Mouse (Mus musculus): ENCODE measurements around the gene Reg1.
"Not testable (repeated sequence)": the region's sequence is repeated elsewhere in the genome, so short reads cannot be mapped to it uniquely, and the experiment has no call there.

Reg1 gene

GRCm38 (mm10) chr6:78422411-78422810 is at the start of gene Reg1:
Gene Reg1 (plus strand): TSS chr6:78422711.
- DNase-seq (ENCODE audit: low read depth, low spot score): not testable (repeated sequence)

- DNase-seq (ENCODE audit: low read depth, low spot score): no peak
These were observed 43.7 kb upstream of the Reg1 start, which contains the start of gene Reg3d for GRCm38 (mm10) chr6:78378765-78379164. Gene Reg3d (minus strand): TSS chr6:78378865.

- no peak for DNase-seq (ENCODE audit: low read depth, low spot score)
These were observed 42.1 kb upstream of the Reg1 start, which contains the start of gene Reg3a for GRCm38 (mm10) chr6:78380409-78380808. Gene Reg3a (plus strand): TSS chr6:78380709.

GRCm38 (mm10) chr6:78385609-78386008 is 36.9 kb upstream of the Reg1 start:
- no peak for DNase-seq (ENCODE audit: low read depth, low spot score)

- DNase-seq (ENCODE audit: low read depth, low spot score): not testable (repeated sequence)
These were observed 27.2 kb upstream of the Reg1 start, which contains the start of gene Reg2 for GRCm38 (mm10) chr6:78395323-78395722. Gene Reg2 (plus strand): TSS chr6:78395623.

- DNase-seq (ENCODE audit: low read depth, low spot score): no peak
These were observed 3.0 kb downstream of the Reg1 start for GRCm38 (mm10) chr6:78425497-78425896.

GRCm38 (mm10) chr6:78447202-78447601 is 24.7 kb downstream of the Reg1 start:
- DNase-seq (ENCODE audit: low read depth, low spot score): no peak

- no peak for DNase-seq (ENCODE audit: low read depth, low spot score)
These were observed 25.9 kb downstream of the Reg1 start for GRCm38 (mm10) chr6:78448409-78448808.

GRCm38 (mm10) chr6:78452804-78453203 is 30.3 kb downstream of the Reg1 start:
- no peak for DNase-seq (ENCODE audit: low read depth, low spot score)

- DNase-seq (ENCODE audit: low read depth, low spot score): peak; percentile 85
These were observed 37.8 kb downstream of the Reg1 start for GRCm38 (mm10) chr6:78460191-78460825.

GRCm38 (mm10) chr6:78462360-78462759 is 39.8 kb downstream of the Reg1 start:
- DNase-seq (ENCODE audit: low read depth, low spot score): no peak

GRCm38 (mm10) chr6:78463266-78463665 is 40.8 kb downstream of the Reg1 start:
- no peak for DNase-seq (ENCODE audit: low read depth, low spot score)

GRCm38 (mm10) chr6:78468772-78469171 is 46.3 kb downstream of the Reg1 start, which contains the start of gene Reg3g:
Gene Reg3g (minus strand): TSS chr6:78468872.
- DNase-seq (ENCODE audit: low read depth, low spot score): no peak

- DNase-seq (ENCODE audit: low read depth, low spot score): no peak
These were observed 46.8 kb downstream of the Reg1 start for GRCm38 (mm10) chr6:78469287-78469686.
